Mouse (Mus musculus) ovary, postnatal 10 days (tissue): ENCODE data around the gene Pqbp1.
"Not testable (repeated sequence)": the region's sequence is repeated elsewhere in the genome, so short reads cannot be mapped to it uniquely, and the experiment has no call there.

ENCODE experiments used
- DNase-seq: peaks from one replicate; pipeline ENCODE4 v3.0.0; 2022; ENCODE audit warnings: low spot score

Gene Pqbp1

DNA sequence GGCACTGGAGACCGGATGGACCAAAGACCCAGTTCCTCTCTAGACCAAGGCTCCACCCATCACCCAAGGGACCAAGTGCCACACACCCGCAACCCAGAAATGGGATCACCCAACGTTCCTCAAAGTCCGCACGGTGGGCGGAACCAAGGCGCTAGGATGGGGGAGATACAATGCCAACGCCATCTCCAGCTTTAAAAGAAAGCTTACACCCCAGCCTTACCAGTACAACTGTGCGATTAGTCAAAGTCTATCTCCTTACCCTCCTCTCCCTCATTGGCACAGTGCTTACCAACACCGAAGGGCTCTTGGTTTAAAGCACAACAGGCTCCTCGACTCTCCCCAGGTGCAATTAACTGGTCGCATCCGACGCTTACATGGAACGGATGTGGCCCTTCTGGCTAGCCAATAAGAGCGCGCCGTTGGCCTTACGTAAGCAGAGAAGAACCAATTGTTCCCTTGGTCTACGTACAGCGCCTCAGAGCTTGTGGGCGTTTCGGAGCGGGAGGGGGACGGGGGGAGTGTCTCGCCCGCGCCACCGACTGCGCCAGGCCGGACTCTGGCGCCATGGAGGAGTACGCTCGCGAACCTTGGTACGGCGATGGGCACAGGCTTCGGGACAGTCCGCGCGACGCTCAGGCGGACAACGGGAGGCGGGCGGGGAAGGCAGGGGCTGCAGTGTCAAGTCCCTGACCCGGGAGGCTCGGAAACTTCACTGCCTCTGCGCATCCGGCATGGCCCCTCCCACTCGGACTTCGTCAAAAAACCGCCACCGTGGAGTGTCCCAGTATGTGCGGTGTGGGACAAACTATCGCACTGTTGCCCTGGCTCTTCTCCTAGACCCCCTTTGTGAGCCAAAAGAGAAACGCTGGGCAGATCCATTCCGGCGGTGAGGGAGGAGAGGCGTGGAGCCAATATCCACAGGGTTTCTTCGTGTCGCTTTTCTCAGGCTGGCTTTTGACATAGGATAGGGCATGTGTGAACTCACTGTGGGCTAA lies at the start of gene Pqbp1, which contains the start of gene Timm17b:
Pqbp1 (minus strand) TSS at position 390 of the 995 bp plus-strand sequence.
Timm17b (plus strand) TSS at position 478 of the 995 bp plus-strand sequence.
- peak; percentile 54 for DNase-seq

DNA sequence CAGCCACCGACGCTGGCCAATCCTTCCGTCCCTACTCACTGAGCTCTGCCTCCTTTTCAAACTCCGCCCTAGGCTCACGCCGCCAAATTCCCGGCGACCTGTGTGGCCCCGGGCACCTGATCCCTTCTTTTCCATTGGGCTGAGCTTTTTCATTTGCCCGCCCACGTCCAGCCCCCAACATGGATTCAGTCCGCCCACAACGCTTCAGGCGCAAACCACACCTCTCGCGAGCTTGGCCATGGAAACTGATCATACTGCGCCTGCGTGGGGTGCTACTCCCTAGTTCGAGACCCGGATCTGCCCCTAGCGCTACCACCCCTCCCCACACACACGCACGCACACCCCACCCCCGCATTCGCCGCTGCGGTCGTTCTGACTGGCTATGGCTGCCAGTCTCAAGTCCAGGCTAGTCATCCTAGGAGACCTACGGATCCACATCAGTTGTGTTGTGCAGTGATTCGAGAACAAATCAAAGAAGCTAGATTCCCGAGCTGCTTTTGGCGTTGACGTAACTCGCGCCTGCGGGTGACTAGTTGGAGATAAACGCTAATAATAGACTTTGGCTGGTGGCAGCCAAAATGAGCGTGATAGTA lies 48.9 kb upstream of the Pqbp1 start:
- peak; percentile 66 for DNase-seq

DNA sequence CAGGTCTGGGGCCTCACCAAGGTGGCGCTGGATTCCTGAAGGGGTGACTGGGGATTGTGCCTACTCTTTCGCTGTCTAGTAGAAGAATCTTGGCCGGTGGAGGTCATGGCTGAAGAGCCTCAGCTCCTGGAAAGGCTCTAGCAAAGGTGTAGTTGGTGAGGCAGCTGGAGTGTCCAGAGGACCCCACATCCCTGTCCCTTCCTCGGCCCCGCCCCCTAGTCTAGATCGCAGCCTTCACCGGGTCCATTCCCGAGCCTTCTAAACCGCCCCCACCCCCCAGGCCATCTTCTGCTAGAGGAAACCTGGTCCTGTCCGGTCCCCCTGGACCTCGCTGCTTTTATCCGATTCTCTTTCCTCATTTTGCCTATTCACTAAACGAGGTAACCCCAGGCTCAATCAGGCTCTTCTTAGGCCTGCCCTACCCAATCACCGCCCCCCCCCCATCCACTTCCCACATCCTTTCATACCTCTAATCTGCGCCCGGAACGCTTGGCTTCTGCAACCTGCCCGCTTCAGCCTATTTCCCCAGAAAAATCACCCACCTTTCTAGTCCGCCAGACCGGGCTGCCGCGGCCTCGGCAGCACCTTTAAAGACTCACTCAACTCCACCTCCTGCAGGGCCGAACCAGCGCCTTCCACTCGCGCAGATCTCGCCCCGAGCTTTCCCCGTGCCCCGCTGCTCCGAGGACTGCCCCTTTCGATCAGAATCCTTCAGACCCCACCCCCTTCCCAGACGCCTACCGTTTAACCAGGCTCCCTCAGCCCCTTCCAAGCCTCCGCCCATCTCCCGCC lies 48.2 kb upstream of the Pqbp1 start, which contains the start of gene Hdac6:
Hdac6 (minus strand) TSS at position 782 of the 792 bp plus-strand sequence.
- DNase-seq, result no peak

DNA sequence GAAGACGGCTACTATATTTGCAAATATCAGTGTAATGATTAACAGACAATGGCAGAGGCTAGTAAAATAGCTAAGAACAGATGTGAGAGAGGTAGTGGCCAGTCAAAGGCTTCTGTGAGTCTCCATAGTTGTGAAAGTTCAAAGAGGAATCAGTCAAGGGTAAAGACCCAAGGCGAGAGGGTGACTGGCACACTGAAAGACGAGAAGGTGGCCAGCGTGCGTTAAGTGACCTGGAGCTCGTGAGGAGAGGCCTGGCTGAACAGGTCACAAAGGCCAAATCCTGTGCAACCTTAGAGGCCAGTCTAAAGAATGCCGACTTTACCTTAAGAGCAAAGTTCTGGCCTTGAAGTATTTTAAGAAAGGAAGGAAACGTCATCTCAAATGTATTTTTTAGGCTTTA lies 46.5 kb upstream of the Pqbp1 start:
- no peak for DNase-seq

DNA sequence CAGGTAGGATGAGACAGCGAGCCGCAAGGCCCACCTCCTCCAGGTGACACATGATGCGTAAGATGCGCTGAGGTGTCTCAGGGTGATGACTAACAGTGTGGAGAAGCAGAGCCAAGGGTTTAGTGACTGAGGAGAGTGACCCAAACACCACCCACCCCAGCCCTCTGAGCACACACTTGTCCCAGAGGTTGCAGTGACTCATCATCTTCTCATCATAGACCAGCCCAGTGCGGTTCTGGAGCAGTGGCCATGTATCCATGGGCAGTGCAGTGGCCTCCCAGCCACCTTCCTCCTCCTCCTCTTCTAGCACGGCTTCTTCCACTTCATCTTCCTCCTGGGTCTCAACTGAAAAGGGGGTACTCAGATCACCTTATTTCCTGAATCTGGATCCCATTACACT lies 38.6 kb upstream of the Pqbp1 start:
- no peak for DNase-seq

DNA sequence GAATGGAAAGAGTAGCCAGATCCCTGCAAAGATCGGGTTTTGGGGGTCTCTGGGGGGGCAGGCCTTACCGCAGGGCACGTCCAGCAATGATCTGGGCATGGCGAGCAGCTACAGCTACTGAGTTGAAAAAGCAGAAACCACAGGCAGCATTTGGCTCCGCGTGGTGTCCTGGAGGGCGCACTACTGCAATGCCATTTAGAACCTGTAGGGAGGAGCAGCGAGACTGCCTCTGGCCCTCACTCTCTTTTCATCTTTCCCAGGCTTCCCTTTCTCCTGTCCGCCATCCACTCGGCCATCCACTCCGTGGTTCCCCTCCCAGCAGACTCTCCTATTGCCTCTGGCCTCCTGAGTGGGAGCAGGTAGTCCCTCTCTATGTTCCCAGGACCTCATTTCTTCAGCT lies 37.8 kb upstream of the Pqbp1 start:
- no peak for DNase-seq

DNA sequence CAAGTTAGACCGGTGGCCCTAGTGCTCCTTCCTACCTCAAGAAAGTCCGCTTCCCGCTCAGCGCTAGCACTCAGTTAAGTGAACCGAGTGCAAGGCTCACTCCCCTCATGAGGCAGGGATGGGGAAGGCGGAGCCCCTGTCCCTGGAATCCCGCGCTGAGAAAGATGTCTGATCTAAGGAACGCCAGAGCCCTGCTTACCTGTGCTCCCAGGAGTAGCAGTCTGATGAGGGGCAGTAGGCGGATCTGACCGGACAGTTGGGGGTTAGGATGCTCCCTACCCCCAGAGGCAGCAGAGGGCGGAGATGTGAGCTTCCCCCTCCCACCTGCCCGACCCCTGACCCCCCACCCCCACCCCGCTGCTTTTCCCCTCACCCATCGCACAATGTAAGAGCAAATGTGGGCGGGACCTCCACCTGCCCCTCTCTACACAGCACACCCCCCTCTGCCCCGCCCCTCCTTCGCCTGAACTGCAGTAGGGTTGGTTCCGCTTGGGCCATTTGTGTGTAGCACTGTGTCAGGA lies 29.3 kb upstream of the Pqbp1 start, which contains the start of gene Eras:
Eras (minus strand) TSS at position 338 of the 521 bp plus-strand sequence.
- DNase-seq, result no peak

DNA sequence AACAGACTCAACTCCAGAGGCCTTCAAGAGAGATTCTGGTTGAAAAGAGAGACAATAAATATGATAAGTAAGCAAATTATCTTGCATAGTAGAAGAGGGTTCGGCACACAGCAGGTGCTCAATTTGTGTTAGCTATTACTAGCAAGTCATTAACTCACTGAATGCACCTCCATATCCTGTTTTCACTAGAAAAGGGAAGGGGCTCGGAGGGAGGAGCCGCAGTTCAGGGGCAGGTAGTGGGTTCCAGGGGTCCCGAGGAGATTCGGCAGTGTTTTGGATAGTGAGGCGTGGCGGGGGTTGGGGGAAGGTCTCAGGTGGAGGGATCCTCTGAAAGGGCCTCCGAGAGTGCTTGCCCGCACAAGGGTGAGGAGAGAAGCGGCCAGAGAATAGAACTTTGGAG lies 28.0 kb upstream of the Pqbp1 start:
- DNase-seq, result no peak

DNA sequence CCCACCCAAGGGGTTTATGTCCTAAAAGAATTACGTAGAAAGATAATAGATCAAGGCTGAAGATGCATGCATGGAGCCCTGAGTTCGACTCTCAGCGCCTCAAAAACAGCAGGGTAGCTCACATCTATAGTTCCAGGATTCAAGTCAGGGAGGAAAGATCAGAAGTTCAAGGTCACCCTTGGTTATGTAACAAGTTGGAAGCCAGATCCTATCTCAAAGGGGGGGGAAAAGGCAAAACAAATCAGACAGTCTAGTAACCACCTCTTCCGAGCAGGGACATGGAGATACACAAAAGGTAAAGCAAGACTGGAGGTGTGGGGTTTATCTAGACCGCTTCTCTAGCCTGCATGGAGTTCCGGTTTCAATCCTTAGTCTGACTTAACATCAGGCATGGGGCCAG lies 27.2 kb upstream of the Pqbp1 start:
- no peak for DNase-seq

DNA sequence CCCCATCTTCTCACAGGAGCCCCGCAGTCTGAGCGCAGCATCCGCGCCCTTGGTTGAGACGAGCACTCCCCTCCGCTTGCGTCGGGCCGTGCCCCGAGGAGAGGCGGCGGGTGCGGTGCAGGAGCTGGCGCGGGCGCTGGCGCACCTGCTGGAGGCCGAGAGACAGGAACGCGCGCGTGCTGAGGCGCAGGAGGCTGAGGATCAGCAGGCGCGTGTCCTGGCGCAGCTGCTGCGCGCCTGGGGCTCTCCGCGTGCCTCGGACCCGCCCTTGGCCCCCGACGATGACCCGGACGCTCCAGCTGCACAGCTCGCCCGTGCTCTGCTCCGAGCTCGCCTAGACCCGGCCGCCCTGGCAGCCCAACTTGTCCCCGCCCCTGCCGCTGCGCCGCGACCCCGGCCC lies 23.0 kb upstream of the Pqbp1 start:
- DNase-seq, result no peak

DNA sequence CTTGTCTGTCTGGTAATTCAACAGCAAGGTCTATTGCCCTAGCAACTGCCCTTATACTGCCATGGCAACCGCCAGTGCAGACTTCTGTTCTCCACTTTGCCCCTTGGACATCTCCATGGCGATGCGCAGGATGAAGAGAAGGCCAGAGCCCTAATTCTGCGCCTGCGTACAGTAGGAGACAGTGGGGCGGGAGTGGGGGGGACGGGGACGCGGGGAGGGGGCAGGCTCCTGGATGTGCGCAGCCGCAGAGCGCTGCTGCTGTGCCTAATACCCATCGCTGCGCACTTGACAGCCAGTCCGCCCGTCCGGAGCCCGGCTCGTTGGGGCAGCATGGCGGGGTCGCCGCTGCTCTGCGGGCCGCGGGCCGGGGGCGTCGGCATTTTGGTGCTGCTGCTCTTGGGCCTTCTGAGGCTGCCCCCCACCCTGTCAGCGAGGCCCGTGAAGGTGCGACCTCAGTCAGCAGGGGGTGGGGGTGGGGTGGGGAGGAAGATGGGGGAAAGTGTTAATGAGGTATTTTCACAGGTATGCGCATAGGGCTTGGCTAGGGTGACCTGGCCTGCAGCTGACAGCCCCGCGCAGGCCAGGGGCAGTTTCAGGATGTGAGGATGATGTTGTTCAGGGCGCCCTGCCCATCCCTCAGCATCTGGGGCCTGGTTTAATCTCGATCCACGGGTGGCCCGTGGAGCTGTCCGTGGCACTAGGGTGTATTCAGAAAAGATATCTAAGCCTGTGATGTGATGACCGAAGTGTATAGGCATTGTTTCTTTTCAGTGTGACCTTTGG lies 20.7 kb upstream of the Pqbp1 start, which contains the start of gene Pcsk1n:
Pcsk1n (plus strand) TSS at position 222 of the 783 bp plus-strand sequence.
- DNase-seq, result no peak

DNA sequence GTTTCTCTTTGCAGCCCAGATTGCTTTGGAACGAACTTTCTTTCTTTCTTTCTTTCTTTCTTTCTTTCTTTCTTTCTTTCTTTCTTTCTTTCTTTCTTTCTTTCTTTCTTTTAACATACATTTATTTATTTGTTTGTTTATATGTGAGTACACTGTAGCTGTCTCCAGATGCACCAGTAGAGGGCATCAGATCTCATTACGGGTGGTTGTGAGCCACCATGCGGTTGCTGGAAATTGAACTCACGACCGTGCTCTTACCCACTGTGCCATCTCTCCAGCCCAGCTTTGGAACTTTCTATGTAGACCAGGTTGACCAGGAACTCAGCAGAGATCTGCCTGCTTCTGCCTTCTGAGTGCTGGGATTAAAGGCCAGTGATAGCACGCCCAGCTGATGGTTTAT lies 18.9 kb upstream of the Pqbp1 start:
- DNase-seq, result not testable (repeated sequence)

DNA sequence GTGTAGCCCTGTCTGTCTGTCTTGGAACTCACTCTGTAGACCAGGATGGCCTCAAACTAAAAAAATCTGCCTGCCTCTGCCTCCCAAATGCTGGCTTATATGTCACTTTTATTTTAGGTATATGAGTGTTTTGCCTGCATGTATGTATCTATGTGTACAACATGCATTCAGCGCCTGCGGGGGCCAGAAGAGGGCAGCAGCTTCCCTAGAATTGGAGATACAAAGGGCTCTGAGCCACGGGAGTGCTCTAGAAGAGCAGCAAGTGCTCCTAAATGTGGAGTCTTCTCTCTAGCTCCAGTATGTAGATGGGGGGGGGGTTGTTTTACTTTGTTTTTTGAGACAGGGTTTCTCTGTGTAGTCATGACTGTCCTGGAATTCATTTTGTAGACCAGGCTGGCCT lies 16.6 kb upstream of the Pqbp1 start:
- DNase-seq, result not testable (repeated sequence)

DNA sequence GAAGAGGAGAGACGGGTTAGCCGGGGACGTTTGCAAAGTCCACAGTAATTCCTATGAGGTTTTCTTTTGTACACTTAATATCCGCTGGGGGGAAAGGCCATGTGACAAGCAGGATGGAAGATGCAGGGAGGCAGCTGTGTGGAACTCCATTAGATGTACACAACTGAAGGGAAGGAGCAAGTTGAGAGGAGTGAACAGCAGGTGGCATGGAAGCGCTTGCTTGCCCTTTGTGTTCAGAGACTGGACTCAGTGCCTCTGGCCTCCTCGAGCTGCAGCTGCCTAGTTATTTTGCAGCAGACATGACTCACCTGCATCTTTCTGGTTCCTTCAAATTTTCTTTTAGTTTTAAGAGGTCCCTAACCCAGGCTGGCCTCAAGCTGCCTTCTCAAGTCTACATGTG lies 11.4 kb upstream of the Pqbp1 start:
- DNase-seq, result no peak

DNA sequence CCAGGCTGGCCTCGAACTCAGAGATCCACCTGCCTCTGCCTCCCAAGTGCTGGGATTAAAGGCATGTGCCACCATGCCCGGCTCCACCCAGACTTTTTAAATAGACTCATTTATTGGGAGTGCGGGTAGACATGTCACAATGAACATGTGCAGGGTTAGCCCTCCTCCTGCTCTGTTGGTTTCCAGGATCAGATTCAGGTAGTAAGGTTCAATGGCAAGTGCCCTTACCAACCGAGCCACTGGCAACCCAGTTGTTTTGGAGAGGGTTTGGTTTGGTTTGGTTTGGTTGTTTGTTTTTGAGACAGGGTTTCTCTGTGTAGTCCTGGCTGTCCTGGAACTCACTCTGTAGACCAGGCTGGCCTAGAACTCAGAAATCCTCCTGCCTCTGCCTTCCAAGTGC lies 10.2 kb upstream of the Pqbp1 start, which contains the start of gene Gm10490:
Gm10490 (plus strand) TSS at position 301 of the 400 bp plus-strand sequence.
- not testable (repeated sequence) for DNase-seq

DNA sequence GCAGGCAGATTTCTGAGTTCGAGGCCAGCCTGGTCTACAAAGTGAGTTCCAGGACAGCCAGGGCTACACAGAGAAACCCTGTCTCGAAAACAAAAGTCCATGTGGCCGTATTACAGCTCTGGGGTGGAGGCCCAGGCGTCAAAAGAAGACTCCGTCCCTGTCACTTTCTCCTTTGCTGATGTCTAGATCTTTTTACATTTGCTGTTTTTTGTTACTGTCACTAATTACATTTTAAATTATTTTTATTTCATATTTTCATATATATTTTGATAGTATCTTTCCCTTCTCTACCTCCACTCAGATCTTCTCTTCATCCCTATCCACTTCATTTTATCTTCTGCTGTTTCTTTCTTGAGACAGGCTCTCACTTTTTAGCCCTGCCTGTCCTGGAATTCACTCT lies 8.7 kb upstream of the Pqbp1 start, which contains the start of gene Gm10491:
Gm10491 (minus strand) TSS at position 101 of the 400 bp plus-strand sequence.
- DNase-seq, result no peak

DNA sequence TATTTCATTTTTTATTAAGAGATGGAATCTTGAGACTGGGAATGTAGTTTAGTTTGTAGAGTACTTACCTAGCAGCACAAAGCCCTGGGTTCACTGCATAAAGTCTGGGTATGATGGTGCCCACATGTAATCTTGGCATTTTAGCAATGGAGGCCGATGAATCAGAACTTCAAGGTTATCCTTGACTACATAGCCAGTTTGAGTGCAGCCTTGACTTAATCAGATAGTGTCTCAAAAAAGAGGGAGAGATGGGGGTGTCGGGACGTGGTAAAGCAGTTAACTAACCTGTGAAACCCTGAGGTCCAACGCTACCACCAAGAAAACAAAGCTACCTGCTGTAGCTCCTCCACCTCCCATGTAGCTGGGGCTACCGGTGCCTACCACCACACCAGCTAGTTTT lies 5.4 kb upstream of the Pqbp1 start:
- DNase-seq, result no peak

DNA sequence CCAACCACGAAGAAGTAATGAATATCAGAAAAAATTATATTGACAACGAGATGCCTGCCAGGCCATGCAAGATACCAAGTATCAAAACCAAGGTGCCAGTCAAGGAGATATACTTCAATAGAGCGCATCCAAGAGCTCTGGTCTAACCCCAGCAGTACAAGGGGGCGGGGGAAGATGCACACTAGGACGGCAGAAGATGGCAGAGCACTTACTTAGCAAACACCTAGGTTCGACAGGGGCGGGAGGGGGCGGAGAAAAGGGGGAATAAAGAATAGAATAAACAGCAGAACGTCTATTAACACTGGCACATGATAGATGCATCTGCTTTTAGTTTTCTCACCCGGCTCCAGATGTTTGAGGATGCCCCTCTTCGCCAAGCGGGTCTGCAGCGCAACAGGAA lies 858 bp downstream of the Pqbp1 start:
- no peak for DNase-seq

DNA sequence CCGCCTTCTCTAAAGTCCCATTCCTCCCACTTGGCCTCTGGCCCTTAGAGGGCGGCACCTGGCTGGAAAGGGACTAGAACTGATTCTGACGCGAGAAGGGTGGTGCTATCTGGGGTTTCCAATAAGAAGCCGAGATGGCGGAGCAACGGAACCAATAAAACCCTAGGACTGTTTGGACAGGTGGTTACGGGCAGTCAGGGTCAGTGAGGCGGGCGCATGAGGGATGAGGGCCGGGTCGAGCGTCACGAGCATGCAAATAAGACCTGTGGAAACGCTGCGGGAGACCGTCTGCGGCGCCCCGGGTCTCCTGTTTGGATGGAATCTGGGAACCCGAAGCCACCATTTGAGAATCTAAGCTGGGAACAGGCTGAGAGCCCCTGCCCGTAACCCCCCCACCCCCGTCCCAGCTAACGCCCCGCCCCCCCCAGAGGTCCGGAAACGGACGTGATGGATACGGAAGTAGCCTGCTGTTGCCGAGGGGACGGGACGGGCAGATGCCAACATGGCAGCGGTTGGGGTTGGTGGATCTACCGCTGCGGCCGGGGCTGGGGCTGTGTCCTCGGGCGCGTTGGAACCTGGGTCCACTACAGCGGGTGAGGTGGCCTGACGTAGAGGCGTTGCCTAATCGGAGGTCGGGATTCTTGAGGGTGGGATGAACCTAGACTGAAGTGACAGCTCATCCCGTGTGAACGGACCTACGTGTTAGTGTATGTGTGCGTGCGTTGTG lies 15.1 kb downstream of the Pqbp1 start, which contains the start of gene Slc35a2:
Slc35a2 (plus strand) TSS at position 188 of the 727 bp plus-strand sequence.
- DNase-seq, result peak; percentile 44

DNA sequence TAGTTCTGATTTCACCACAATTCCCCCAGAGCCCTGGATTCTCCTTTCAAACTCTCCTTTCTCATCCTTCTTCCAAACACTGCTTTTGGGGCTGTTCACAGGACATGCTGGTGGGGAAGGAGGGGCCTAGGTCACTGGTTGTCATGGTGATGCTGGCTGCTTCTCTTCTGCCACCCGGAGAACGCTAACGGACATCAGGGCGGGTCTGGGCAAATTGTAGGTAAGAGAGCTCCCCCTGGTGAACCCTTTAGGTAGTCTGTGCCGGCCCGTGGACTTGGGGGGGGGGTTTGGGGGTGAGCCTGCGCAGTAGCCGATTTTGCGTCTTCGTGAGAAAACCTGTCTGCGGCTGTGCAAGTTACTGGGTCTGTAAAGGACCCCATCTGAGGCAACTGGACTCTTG lies 19.2 kb downstream of the Pqbp1 start:
- no peak for DNase-seq
